Mouse (Mus musculus) cerebellum, adult (tissue): ENCODE results near the gene Atrx.

Experiments
- ATAC-seq: cut with Nextera tagmentation; 2 replicates; pipeline ENCODE4 v1.9.2; 2017; ENCODE audit warnings: mild to moderate bottlenecking, moderate library complexity, mixed read lengths; ENCODE audit not compliant: insufficient number of reproducible peaks, low FRiP score, low TSS enrichment

Atrx gene

GRCm38 (mm10) chrX:105773281-105773680 lies 155.9 kb downstream of the Atrx start:
- no peak for ATAC-seq

DNA sequence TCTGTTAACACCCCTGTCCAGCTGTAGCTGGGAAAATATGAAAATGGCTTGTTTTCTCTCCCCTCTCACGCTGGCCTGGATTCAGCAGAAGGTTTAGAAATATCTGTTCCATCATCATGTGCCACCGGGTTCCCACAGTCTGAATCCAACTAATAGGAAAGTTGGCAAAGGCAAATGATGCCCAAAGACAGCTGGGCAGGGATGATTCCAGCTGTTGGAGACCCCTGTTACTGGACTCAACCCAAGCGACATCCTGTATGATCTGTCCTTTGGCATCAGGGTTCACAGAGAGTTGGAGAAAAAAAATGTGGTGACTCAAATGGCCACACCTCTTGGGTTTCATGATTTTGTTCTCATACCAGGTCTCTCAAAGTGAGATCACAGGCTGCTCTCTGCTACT lies 161.3 kb downstream of the Atrx start:
- no peak for ATAC-seq

DNA sequence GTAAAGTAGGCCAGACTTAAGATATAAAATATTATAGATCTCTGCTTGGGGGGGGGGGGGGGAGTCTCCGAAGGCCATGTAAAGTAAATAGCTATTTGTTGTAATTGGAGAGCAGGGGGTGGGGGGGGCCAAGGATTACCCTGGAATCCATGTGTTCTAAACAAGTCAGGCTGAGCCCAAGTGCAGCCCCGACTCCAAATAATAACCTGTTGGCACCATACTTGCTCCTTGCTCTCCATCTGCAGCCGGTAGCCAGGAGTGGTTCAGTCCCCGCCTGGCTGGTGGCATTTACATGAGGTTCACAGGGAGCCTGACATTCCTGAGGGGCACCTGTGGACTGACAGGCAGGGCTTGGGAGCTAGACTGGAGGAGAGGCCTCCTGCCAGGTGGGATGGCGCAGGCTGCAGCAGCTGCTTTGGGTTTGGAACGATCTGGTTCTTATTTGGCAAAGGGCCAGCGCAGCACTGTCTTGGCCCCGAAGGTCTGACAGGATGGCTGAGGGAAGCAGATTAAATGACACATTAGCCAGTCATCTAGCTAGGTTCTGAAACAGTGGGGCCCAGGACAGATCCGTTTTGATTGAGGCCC lies 161.9 kb downstream of the Atrx start:
- no peak for ATAC-seq

DNA sequence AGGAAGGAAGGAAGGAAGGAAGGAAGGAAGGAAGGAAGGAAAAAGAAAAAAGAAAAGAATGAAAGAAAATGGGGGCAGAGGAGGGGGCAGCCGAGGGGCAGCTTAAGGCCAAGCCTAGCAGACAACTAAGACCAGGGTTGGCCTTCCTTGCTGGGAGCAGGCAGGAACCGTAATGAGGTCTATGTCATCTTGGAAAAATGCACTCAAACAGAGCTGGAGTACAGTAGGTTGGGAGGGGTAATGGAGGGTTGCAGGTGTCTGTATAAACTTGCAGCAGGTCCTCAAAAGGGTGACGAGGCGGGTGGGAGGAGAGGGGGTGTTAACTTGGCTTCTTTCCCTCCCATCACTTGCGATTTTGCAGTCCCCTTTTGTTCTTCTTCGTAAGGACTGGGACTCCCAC lies 163.2 kb downstream of the Atrx start:
- ATAC-seq, result no peak

- no peak for ATAC-seq
Measured at GRCm38 (mm10) chrX:105765005-105765706, 164.0 kb downstream of the Atrx start.

GRCm38 (mm10) chrX:105764162-105765004 lies 164.8 kb downstream of the Atrx start, which contains the start of gene Fgf16:
Gene Fgf16 (plus strand): TSS chrX:105764279.
- ATAC-seq, result 0 out of 2 replicates have a peak, but pooled peaks have one; percentile 10

DNA sequence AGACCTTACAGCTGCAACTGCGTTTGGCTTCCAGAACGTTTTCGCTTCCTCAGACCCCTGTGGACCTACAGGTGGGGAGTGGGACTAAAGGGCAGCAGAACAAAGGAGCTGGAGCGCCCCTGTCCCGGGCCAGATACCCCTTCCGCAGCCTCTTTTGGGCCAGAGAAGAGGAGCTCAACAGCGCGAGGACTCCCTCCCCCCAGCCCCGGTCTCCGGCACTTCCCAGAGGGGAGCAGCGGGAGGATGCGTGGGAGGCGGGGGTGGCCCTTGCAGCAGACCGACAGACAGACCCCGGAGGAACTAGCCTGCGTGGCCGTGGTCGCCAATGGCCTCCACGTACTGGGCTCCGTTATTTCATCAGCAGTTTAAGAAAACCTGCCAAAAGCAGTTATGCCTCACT lies 165.6 kb downstream of the Atrx start:
- 0 out of 2 replicates have a peak, but pooled peaks have one; percentile 11 for ATAC-seq

- ATAC-seq, result no peak
Measured at GRCm38 (mm10) chrX:105762847-105763527, 166.2 kb downstream of the Atrx start.
